Mouse (Mus musculus): ENCODE results near the gene Smco2. TPM values are rescaled to one million over a fixed set of nuclear protein-coding genes. Genes with fewer than 3 reads are reported as not detected.
"Not testable (repeated sequence)": the region's sequence is repeated elsewhere in the genome, so short reads cannot be mapped to it uniquely, and the experiment has no call there.

The Smco2 gene
- total RNA-seq, 2 experiments from 2014 or later: not detected

DNA sequence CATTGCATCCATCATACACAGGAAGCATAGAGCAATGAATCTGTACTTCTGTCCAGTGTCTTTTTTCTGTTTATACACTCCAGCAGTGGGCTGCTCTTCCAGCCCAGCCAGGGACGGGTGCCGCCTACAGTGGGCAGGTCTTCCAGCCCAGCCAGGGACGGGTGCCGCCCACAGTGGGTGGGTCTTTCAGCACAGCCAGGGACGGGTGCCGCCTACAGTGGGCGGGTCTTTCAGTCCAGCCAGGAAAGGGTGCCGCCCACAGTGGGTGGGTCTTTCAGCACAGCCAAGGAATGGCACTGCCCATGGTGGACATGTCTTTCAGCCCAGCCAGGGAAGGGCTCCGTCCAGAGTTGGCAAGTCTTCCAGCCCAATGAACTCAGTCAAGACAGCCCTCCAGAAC lies 5.3 kb downstream of the Smco2 start:
- DNase-seq (ENCODE audit: low spot score in 2 of 2): no peak

DNA sequence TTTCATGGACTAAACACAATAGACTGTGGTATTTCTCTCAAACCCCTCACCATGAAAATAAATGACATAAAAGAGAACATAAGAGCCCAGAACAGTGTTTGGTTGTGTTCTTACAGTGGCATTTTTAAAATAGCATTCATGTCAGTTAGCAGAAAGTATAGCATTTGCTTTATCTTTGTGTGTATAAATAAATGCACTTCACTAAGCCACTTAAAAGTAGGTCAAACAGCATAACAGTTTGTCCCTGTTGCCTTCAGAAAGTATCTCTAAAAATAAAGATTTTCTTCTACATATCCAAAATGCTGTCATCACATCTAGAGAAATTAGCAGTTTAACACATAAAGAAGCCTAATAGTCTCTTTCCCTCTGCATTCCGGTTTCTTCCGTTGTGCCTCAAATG lies 7.5 kb downstream of the Smco2 start:
- DNase-seq (ENCODE audit: low spot score in 2 of 2): no peak

DNA sequence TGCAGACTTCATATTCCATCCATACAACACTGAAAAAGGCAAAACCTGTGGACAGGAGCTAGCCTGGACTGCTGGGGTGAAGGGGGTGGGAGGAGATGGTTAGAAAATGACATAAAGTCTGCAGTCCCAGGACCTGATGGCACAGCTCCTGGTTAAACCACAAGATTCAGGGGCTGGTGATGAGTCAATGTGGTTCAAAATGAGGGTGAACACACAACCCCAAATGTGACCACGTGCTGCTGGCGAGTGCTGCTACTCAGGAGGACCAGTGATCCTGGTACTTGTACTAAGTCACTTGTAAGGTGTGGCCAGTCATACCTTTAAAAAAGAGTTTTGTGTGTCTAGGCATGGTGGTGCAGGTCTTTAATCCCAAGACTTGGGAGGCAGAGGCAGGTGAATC lies 13.2 kb downstream of the Smco2 start:
- DNase-seq (ENCODE audit: low spot score in 2 of 2): no peak

GRCm38 (mm10) chr6:146864370-146864769 lies 14.5 kb downstream of the Smco2 start:
- DNase-seq (ENCODE audit: low spot score in 2 of 2): not testable (repeated sequence)

DNA sequence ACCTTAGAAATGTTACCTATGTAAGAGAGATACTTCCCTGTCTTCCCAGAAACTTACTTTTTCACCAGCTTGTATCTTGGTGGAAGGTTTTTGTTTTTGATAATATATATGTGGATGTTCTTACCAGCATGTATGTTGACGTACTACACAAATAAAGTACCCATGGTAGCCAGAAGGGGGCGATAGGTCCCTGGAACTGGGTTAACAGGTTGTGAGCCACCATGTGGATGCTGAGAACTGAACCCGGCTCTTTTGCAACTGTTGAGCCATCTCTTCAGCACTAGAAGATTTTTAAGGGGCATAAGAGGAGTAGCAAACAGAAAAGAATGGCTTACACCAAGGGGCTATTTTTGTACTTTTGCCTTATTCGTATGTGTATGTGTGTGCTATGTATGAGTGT lies 15.8 kb downstream of the Smco2 start:
- DNase-seq (ENCODE audit: low spot score in 2 of 2): no peak

DNA sequence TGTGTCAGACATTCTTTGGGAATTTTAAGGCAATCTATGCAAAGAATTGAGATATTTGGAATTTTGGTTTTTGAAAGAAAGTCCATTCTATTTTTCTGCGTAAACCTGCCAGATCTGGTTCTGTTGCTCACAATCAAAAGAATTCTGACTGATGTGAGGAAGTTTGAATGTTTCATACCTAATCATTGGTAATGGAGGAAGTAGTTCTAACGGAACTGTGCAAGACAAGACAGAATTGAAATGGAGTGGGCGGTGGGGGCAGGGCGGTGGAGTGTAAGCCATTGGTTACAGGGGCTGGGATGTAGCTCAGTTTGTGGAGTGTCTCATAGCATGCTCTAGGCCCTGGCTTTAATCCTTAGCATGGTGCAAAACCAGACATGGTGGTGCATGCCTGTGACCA lies 22.1 kb downstream of the Smco2 start:
- no peak for DNase-seq (ENCODE audit: low spot score in 2 of 2)

DNA sequence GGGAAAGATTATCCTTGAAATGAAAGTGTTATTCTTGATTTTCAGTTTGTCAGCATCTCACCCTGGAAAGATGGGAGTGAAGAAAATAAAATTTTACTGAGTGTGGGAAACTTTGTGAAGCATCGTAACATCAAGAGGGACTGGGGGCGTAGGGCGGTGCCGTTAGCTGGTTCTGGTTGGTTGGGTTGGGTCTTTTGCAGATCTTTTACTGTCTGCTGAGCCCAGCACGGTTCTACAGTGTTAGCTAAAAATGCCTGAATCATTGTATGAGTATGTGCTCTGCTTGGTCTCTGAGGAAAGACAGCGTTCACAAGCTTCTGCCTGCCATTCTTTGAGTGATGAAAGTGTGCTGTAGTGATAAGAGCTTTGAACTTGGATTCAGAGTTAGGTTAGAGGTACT lies 24.5 kb downstream of the Smco2 start:
- DNase-seq (ENCODE audit: low spot score in 2 of 2): no peak

DNA sequence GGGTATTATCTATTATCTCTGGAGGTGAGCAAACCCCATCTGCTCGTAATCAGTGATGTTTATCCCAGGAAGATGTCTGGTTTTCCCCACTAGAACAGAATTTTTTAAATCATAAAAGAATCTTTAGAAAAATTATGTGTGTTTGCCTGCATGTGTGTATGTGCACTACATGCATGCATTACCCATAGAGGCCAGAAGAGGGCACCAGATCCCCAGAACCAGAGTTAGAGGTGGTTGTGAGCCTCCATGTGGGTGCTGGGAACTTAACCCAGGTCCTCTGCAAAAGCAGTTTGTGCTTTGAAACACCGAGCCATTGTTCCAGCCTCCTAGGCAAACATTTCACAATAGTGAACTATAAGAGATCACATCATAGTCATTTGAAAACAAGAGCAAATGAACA lies 26.9 kb downstream of the Smco2 start:
- DNase-seq (ENCODE audit: low spot score in 2 of 2): no peak

GRCm38 (mm10) chr6:146877425-146878045 lies 27.6 kb downstream of the Smco2 start:
- peak; percentile 65 to 82 for DNase-seq (ENCODE audit: low spot score in 2 of 2)

GRCm38 (mm10) chr6:146878926-146879325 lies 29.0 kb downstream of the Smco2 start:
- no peak for DNase-seq (ENCODE audit: low spot score in 2 of 2)

DNA sequence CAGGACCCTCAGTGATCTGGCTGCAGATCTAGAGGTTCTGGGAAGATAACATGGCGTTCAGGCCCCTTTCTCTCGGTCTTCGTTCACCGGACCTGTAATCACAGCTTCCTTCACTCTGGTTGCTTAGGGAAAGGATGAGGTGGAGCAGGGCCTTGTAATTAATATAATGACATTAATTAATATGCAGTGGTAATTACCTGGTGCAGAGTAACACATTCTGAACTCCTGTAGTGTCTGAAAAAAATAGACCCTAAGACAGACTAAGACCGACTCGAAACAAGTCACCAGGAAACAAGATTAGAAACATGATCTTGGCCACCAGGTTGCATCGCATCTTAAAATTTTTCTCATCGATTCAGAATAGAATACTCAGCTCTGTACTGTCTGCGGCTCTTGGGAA lies 30.0 kb downstream of the Smco2 start:
- no peak for DNase-seq (ENCODE audit: low spot score in 2 of 2)

DNA sequence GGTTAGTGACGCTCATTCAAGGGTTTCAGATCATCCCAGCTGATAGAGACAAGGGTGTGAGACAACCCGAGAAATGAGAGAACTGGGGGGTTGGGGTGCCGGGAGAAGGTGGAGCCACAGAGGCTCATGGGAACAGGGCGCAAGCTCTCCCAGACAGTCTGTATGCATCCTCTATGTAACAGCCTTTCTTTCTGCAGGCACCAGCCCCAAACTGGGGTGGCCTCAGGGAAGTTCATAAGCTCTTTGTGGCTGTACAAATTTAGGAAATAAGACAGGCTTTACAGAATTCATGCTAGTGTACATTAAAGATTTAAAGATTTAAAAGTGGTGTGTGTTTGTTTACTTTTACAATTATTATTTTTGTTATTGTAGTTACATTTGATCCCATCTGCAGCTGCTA lies 30.4 kb downstream of the Smco2 start:
- no peak for DNase-seq (ENCODE audit: low spot score in 2 of 2)

DNA sequence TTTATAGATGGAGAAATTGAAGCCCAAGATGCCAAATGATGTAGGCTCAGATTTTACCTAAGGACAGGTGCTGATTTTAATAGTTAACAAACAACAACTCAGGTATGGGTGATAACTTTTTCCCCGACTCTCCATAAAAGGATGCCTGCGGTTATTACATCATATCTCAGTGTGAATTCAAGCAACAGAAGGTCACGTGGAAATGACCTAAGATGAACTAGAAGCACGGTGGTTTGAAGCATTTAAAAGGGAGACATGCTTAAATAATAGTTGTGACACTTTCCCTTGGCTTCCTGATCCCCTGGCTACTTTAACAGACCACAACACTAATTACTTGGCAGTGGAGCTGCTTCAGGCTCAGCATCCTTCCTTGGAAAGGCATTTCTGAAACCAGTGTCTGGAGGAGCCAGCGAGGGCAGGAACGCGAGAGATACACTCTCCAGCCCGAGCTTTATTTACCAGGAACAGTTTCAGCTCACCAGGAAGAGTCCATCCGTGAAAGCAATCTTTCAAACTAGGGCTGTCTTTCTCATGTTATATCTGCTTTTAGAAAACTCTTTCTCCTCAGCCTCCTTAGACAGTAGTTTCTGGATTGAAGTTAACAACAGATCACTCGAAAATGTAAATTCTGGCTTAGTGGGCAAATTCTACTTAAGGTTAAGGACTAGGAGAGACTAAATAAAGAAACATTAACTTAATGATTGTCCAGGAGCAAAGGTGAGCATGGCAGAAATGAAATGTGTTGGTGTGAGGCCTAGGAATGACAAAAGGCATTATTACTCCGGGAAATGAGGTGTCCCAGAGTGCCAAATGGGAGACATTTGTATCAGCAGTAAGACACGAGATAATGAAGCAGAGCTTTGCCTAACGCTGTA lies 32.2 kb downstream of the Smco2 start:
- DNase-seq (ENCODE audit: low spot score in 2 of 2): no peak

DNA sequence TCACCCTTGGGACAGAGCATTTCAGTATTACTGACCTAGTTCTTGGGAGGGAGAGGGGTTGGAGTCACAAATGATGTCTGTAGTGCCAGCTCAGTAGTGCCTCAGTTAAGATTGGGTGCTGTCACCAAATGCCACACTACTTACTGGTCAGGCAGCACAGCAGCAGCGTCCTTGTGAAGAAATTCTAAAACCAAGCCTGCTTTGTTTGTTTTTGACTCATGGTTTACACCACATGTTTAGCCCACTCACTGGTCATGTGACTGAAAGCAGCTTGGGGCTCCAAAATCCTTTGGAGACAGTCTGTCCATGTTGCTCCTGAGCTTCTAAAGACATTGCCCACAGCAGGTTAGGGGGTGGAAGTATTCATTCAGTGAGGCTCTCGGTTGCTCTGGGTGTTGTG lies 33.5 kb downstream of the Smco2 start:
- no peak for DNase-seq (ENCODE audit: low spot score in 2 of 2)

DNA sequence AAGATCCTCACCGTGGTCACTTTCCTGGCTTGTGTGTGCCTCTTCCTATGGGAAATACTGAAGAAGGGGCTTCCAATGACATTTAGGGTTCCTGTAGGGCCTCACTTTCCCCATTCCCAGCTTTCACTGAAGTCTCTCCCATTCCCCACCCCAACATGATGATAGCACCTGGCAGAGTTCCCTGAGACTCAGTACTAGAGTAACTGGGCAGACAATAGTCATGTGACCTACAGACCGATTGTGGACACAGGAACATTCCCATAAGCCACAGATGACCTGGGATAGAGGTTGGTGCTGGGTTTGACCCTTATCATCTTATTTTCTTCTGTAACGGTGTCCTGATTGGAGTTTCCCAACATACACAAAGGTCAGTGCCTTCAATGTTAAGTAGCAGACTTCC lies 34.3 kb downstream of the Smco2 start:
- DNase-seq (ENCODE audit: low spot score in 2 of 2): no peak

DNA sequence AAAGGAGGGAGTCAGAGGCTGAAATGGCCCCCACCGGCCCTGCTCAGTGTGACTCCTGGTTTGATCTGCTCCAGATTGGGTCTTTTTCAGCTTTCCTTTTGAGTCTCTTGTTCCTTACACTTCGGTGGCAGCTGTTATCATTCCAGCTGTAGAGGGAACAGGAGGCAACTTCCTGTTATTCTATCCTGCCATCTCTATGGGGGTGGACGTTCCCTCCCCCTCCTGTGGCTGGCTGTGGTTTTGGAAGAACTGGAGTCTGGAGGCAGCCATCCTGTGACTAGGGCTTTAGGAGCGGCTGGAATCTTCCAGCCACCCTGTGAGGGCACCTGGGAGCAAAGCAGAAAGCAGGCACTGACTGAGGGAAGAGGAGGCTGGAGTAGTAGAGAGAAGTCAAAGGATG lies 34.9 kb downstream of the Smco2 start:
- no peak for DNase-seq (ENCODE audit: low spot score in 2 of 2)

GRCm38 (mm10) chr6:146887958-146888659 lies 38.2 kb downstream of the Smco2 start, which contains the start of gene Ppfibp1:
Gene Ppfibp1 (plus strand): TSS chr6:146888487.
- peak; percentile 92 to 96 for DNase-seq (ENCODE audit: low spot score in 2 of 2)

- DNase-seq (ENCODE audit: low spot score in 2 of 2): no peak
These were observed 39.0 kb downstream of the Smco2 start for GRCm38 (mm10) chr6:146888660-146889490.

GRCm38 (mm10) chr6:146890215-146890614 lies 40.3 kb downstream of the Smco2 start:
- DNase-seq (ENCODE audit: low spot score in 2 of 2): no peak

- no peak for DNase-seq (ENCODE audit: low spot score in 2 of 2)
These were observed 40.7 kb downstream of the Smco2 start for GRCm38 (mm10) chr6:146890633-146891032.

DNA sequence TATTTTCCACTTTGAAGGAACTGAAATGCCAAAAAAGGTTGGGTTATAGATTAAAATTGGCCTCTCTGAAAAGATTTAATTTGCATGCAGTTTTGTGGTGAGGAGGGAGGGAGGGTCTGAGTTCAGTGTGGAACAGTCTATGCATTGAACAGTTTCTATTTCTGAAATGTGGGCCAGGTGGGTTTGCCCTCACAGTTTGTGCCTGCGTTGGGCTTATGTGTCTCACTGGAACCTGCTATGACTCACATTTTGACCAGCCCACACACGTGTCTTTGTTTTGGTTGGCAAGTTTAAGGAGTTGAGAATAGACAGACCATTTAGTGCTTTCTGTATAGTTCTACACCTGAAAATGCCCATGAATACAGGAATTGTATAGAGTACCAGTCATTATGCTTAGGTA lies 44.0 kb downstream of the Smco2 start:
- no peak for DNase-seq (ENCODE audit: low spot score in 2 of 2)

Data from left cerebral cortex, adult 18-20 months (tissue).